Mouse (Mus musculus) left cerebral cortex, postnatal 4 days (tissue): ENCODE measurements around the gene Rad18. TPM values are rescaled to one million over a fixed set of nuclear protein-coding genes. Genes with fewer than 3 reads are reported as not detected.
"Not testable (repeated sequence)": the region's sequence is repeated elsewhere in the genome, so short reads cannot be mapped to it uniquely, and the experiment has no call there.

Source experiments
- DNase-seq: peaks from one replicate; pipeline ENCODE4 v3.0.0-alpha.2; 2022
- intact Hi-C: fragments of 180-260 bp; cut with DNase I; formaldehyde crosslinking; loops from one replicate; pipeline ENCODE4 v1.15.1; 2025
- total RNA-seq, 2 experiments: library from RNA; stranded (reverse); gene quantifications; 2 replicates each; pipeline ENCODE4 v1.2.3; 2021

Gene Rad18
- total RNA-seq = 10 to 100 TPM in 1 of 2 experiments, 1 to 10 TPM in 1; 9.4 to 10.5 TPM

GRCm38 (mm10) chr6:112696056-112696950, at the start of gene Rad18:
Gene Rad18, minus strand, starts transcription at chr6:112696686.
- peak; percentile 84 for DNase-seq
- intact Hi-C loops = no loop called here

- intact Hi-C loops = no loop called here
- DNase-seq = no peak
Measured at GRCm38 (mm10) chr6:112742297-112742696, 45.8 kb upstream of the Rad18 start.

- DNase-seq = no peak
- intact Hi-C loops = no loop called here
Measured at GRCm38 (mm10) chr6:112741766-112742165, 45.3 kb upstream of the Rad18 start.

- intact Hi-C loops = no loop called here
- DNase-seq = no peak
Measured at GRCm38 (mm10) chr6:112739635-112740034, 43.1 kb upstream of the Rad18 start.

GRCm38 (mm10) chr6:112738924-112739323, 42.4 kb upstream of the Rad18 start:
- intact Hi-C loops = no loop called here
- DNase-seq = no peak

- intact Hi-C loops = no loop called here
- no peak for DNase-seq
Measured at GRCm38 (mm10) chr6:112736471-112736870, 40.0 kb upstream of the Rad18 start.

GRCm38 (mm10) chr6:112735054-112735453, 38.6 kb upstream of the Rad18 start:
- intact Hi-C loops = no loop called here
- no peak for DNase-seq

- no peak for DNase-seq
- intact Hi-C loops = no loop called here
Measured at GRCm38 (mm10) chr6:112733942-112734341, 37.5 kb upstream of the Rad18 start.

- intact Hi-C loops = no loop called here
- no peak for DNase-seq
Measured at GRCm38 (mm10) chr6:112732434-112732833, 35.9 kb upstream of the Rad18 start.

- intact Hi-C loops = no loop called here
- DNase-seq = no peak
Measured at GRCm38 (mm10) chr6:112731386-112731785, 34.9 kb upstream of the Rad18 start.

GRCm38 (mm10) chr6:112728760-112729422, 32.4 kb upstream of the Rad18 start:
- intact Hi-C loops = no loop called here

GRCm38 (mm10) chr6:112725468-112725867, 29.0 kb upstream of the Rad18 start:
- no peak for DNase-seq
- intact Hi-C loops = no loop called here

More at GRCm38 (mm10) chr6:112728760-112729422, 32.4 kb upstream of the Rad18 start:
- peak; percentile 45 for DNase-seq

GRCm38 (mm10) chr6:112720409-112721080, 24.1 kb upstream of the Rad18 start:
- no peak for DNase-seq
- intact Hi-C loops = no loop called here

GRCm38 (mm10) chr6:112719983-112720382, 23.5 kb upstream of the Rad18 start:
- no peak for DNase-seq

GRCm38 (mm10) chr6:112717168-112717567, 20.7 kb upstream of the Rad18 start:
- intact Hi-C loops = loop anchor here (5.0 kb wide), 1 partner anchor 285 kb away; no protein-coding TSS in a partner anchor
- DNase-seq = peak; percentile 41

More at GRCm38 (mm10) chr6:112719983-112720382, 23.5 kb upstream of the Rad18 start:
- intact Hi-C loops = loop anchor here (5.0 kb wide), 1 partner anchor 282 kb away; no protein-coding TSS in a partner anchor

- intact Hi-C loops = no loop called here
- DNase-seq = no peak
Measured at GRCm38 (mm10) chr6:112713951-112714350, 17.5 kb upstream of the Rad18 start.

GRCm38 (mm10) chr6:112702296-112702695, 5.8 kb upstream of the Rad18 start:
- not testable (repeated sequence) for DNase-seq
- intact Hi-C loops = loop anchor here (5.0 kb wide), 2 partner anchors 245 to 300 kb away; partner anchors contain the start of gene Srgap3

- intact Hi-C loops = loop anchor here (5.0 kb wide), 2 partner anchors 247 to 302 kb away; partner anchors contain the start of gene Srgap3
- peak; percentile 64 for DNase-seq
Measured at GRCm38 (mm10) chr6:112700392-112700791, 3.9 kb upstream of the Rad18 start.

- no peak for DNase-seq
- intact Hi-C loops = no loop called here
Measured at GRCm38 (mm10) chr6:112699115-112699514, 2.6 kb upstream of the Rad18 start.

GRCm38 (mm10) chr6:112694492-112694891, 2.0 kb downstream of the Rad18 start:
- intact Hi-C loops = loop anchor here (5.0 kb wide), 1 partner anchor 202 kb away; no protein-coding TSS in a partner anchor
- no peak for DNase-seq

GRCm38 (mm10) chr6:112691523-112691922, 5.0 kb downstream of the Rad18 start:
- DNase-seq = no peak
- intact Hi-C loops = loop anchor here (5.0 kb wide), 1 partner anchor 199 kb away; no protein-coding TSS in a partner anchor
